Mouse (Mus musculus) liver, postnatal 0 days (tissue): Measurements from ENCODE around the gene Ccdc163. TPM values are rescaled to one million over a fixed set of nuclear protein-coding genes. Genes with fewer than 3 reads are reported as not detected.

Experiments used
- ATAC-seq: fragments of 200-750 bp; cut with Nextera tagmentation; 2 replicates; pipeline ENCODE4 v1.8.0; 2017; ENCODE audit warnings: mild to moderate bottlenecking, moderate library complexity
- DNase-seq: peaks from one replicate; pipeline ENCODE4 v3.0.0-alpha.2; 2016
- H3K27ac ChIP-seq: fragments of 300-500 bp; sonication (generic); 2 replicates; pipeline ENCODE4 v1.5.1; 2014; ENCODE audit warnings: antibody characterized with exemption, moderate library complexity, mild to moderate bottlenecking, low read depth
- H3K27me3 ChIP-seq: fragments of 300-500 bp; sonication (generic); 2 replicates; pipeline ENCODE4 v1.6.1; 2014; ENCODE audit warnings: low read length, control low read depth, mixed read lengths; ENCODE audit not compliant: insufficient read depth
- H3K36me3 ChIP-seq: fragments of 300-500 bp; sonication (generic); replicated peaks from 2 replicates; pipeline ENCODE4 v1.6.1; 2014; ENCODE audit warnings: mild to moderate bottlenecking, control low read depth, low read length, moderate library complexity, mixed read lengths; ENCODE audit not compliant: insufficient read depth
- H3K4me1 ChIP-seq: fragments of 300-500 bp; sonication (generic); 2 replicates; pipeline ENCODE4 v1.6.1; 2014; ENCODE audit warnings: antibody characterized with exemption, mild to moderate bottlenecking, control low read depth; ENCODE audit not compliant: insufficient read depth
- H3K4me2 ChIP-seq: fragments of 300-500 bp; sonication (generic); 2 replicates; pipeline ENCODE4 v1.6.1; 2014; ENCODE audit warnings: low read depth, mild to moderate bottlenecking, low read length, moderate library complexity, mixed read lengths
- H3K4me3 ChIP-seq: fragments of 300-500 bp; sonication (generic); 2 replicates; pipeline ENCODE4 v1.5.1; 2014; ENCODE audit warnings: low read depth, low read length
- H3K9ac ChIP-seq: fragments of 300-500 bp; sonication (generic); replicated peaks from 2 replicates; pipeline ENCODE4 v1.6.1; 2014; ENCODE audit warnings: mild to moderate bottlenecking, moderate library complexity
- H3K9me3 ChIP-seq: fragments of 300-500 bp; sonication (generic); 2 replicates; pipeline ENCODE4 v1.6.1; 2016; ENCODE audit warnings: mild to moderate bottlenecking, control low read depth, low read length, mixed read lengths
- CTCF ChIP-seq: sonication (generic); IDR thresholded peaks from 2 replicates; pipeline ENCODE4 v1.5.1; 2016; ENCODE audit warnings: antibody characterized with exemption, low read depth
- EP300 ChIP-seq: IDR thresholded peaks from 2 replicates; pipeline ENCODE4 v1.6.1; 2016; ENCODE audit warnings: antibody characterized with exemption, low read depth, mild to moderate bottlenecking
- WGBS: fragments of 180-500 bp; shearing (Covaris S2); extraction: QIAGEN DNeasy Blood & Tissue Kit; methylation state at CpG from one replicate; pipeline ENCODE4 v1.1.7; 2014; ENCODE audit not compliant: insufficient replicate concordance; 5-methylcytosine and 5-hydroxymethylcytosine counted together
- polyA plus RNA-seq: library from polyadenylated mRNA; unstranded; fragments of >200 nt; fragmentation: Nextera tagmentation; extraction: Ambion mirVana; gene quantifications from 2 replicates; pipeline ENCODE4 v1.2.1, GENCODE M21; 2015

Gene Ccdc163
- polyA plus RNA-seq, 1 experiment from 2014 or later = 6.1 TPM

GRCm38 (mm10) chr4:116787985-116788760 lies 79.9 kb downstream of the Ccdc163 start:
- Histone ChIP-seq H3K4me3 (no peak overlapping the region), H3K4me1 (no peaks in the 10 kb centered on the region; the same call in 1 of the 2 replicates), H3K9me3 (no peaks in the 10 kb centered on the region), H3K27ac (peak overlapping the region; percentile 41), H3K36me3 (no peaks in the 10 kb centered on the region), H3K27me3 (no peaks in the 10 kb centered on the region), H3K9ac (no peak overlapping the region), H3K4me2 (peak overlapping the region; percentile 3; the same call in 1 of the 2 replicates)
- WGBS = 30% methylated on average over 7 of the region's 7 CpGs
- peak; percentile 27 for DNase-seq
- peak; percentile 35 for ATAC-seq
- TF ChIP-seq EP300 (no peak), CTCF (peak; percentile 14; the same call in 1 of the 2 replicates)

GRCm38 (mm10) chr4:116788956-116789355 lies 80.6 kb downstream of the Ccdc163 start:
- Histone ChIP-seq H3K27me3 (no peaks in the 10 kb centered on the region), H3K9ac (no peak overlapping the region), H3K27ac (peak overlapping the region; percentile 41; the same call in 1 of the 2 replicates), H3K4me1 (no peaks in the 10 kb centered on the region; the same call in 1 of the 2 replicates), H3K36me3 (no peaks in the 10 kb centered on the region), H3K4me3 (no peak overlapping the region), H3K4me2 (peak overlapping the region; percentile 3; the same call in 1 of the 2 replicates), H3K9me3 (no peaks in the 10 kb centered on the region)
- DNase-seq = peak; percentile 80
- peak; percentile 60 for ATAC-seq
- TF ChIP-seq CTCF = peak; percentile 89
- no peak for TF ChIP-seq EP300
- 18% methylated on average over 3 of the region's 3 CpGs for WGBS

- no peaks in the 10 kb centered on the region for H3K27me3 ChIP-seq
- no peak overlapping the region for H3K27ac ChIP-seq
- WGBS = 86% methylated on average over 8 of the region's 8 CpGs
- no peak for ATAC-seq
- H3K4me1 ChIP-seq = peaks cover 4% of the 10 kb centered on the region; the same call in 1 of the 2 replicates
- no peaks in the 10 kb centered on the region for H3K36me3 ChIP-seq
- no peak overlapping the region for H3K4me2 ChIP-seq
- TF ChIP-seq CTCF (no peak), EP300 (no peak)
- H3K4me3 ChIP-seq = no peak overlapping the region
- no peaks in the 10 kb centered on the region for H3K9me3 ChIP-seq
- no peak overlapping the region for H3K9ac ChIP-seq
- DNase-seq = no peak
Measured at GRCm38 (mm10) chr4:116792453-116792852, 84.1 kb downstream of the Ccdc163 start.

- Histone ChIP-seq H3K4me2 (no peak overlapping the region), H3K27me3 (no peaks in the 10 kb centered on the region), H3K27ac (no peak overlapping the region), H3K4me3 (no peak overlapping the region), H3K36me3 (no peaks in the 10 kb centered on the region), H3K4me1 (0 out of 2 replicates have a peak, but pooled peaks cover 4% of the 10 kb centered on the region), H3K9ac (no peak overlapping the region), H3K9me3 (no peaks in the 10 kb centered on the region)
- WGBS = 68% methylated on average over 2 of the region's 2 CpGs
- TF ChIP-seq CTCF = peak; percentile 31; the same call in 1 of the 2 replicates
- no peak for TF ChIP-seq EP300
- ATAC-seq (no peak), DNase-seq (no peak)
Measured at GRCm38 (mm10) chr4:116794273-116794672, 86.0 kb downstream of the Ccdc163 start.

GRCm38 (mm10) chr4:116796442-116797110 lies 88.3 kb downstream of the Ccdc163 start:
- Histone ChIP-seq H3K36me3 (peaks cover 4% of the 10 kb centered on the region), H3K27ac (peak overlapping the region; percentile 41; the same call in 1 of the 2 replicates), H3K4me3 (no peak overlapping the region), H3K4me2 (no peak overlapping the region), H3K9me3 (no peaks in the 10 kb centered on the region), H3K4me1 (0 out of 2 replicates have a peak, but pooled peaks cover 4% of the 10 kb centered on the region), H3K9ac (no peak overlapping the region), H3K27me3 (no peaks in the 10 kb centered on the region)
- peak; percentile 35 for DNase-seq
- TF ChIP-seq EP300 (no peak), CTCF (no peak)
- 52% methylated on average over 1 of the region's 1 CpGs for WGBS
- ATAC-seq = peak; percentile 86

GRCm38 (mm10) chr4:116799901-116800300 lies 91.6 kb downstream of the Ccdc163 start:
- WGBS = 31% methylated on average over 5 of the region's 5 CpGs
- DNase-seq = peak; percentile 39
- no peak overlapping the region for H3K27ac ChIP-seq
- no peak for ATAC-seq
- peaks cover 36% of the 10 kb centered on the region for H3K36me3 ChIP-seq
- no peak overlapping the region for H3K9ac ChIP-seq
- no peaks in the 10 kb centered on the region for H3K27me3 ChIP-seq
- H3K4me2 ChIP-seq = no peak overlapping the region
- H3K4me3 ChIP-seq = no peak overlapping the region
- H3K4me1 ChIP-seq = 0 out of 2 replicates have a peak, but pooled peaks cover 4% of the 10 kb centered on the region
- H3K9me3 ChIP-seq = no peaks in the 10 kb centered on the region
- TF ChIP-seq CTCF (peak; percentile 61), EP300 (no peak)

Other genes with a start within 250 kb of the Ccdc163 start
- gene Mast2, start 244.3 kb upstream of the Ccdc163 start, polyA plus RNA-seq = 2.4 and 2.8 TPM in 2 replicates
- gene Ipp, start 201.0 kb upstream of the Ccdc163 start, polyA plus RNA-seq = 8.1 and 9.1 TPM in 2 replicates
- gene Tmem69, start 152.6 kb upstream of the Ccdc163 start, polyA plus RNA-seq = 16.5 and 17.2 TPM in 2 replicates
- gene Gpbp1l1, start 150.9 kb upstream of the Ccdc163 start, polyA plus RNA-seq = 14.0 and 16.2 TPM in 2 replicates
- gene Ccdc17, start 111.9 kb upstream of the Ccdc163 start, polyA plus RNA-seq = 2.9 TPM in 2 replicates
- 30.0 and 30.6 TPM in 2 replicates for gene Nasp, start 80.6 kb upstream of the Ccdc163 start, polyA plus RNA-seq
- gene Akr1a1, start 56.8 kb upstream of the Ccdc163 start, polyA plus RNA-seq = 320 and 321 TPM in 2 replicates
- 2,167 and 2,192 TPM in 2 replicates for gene Prdx1, start 23.0 kb upstream of the Ccdc163 start, polyA plus RNA-seq
- 10.8 and 10.9 TPM in 2 replicates for gene Mmachc, start 103 bp upstream of the Ccdc163 start, polyA plus RNA-seq
- 5.8 and 6.2 TPM in 2 replicates for gene Tesk2, start 12.4 kb downstream of the Ccdc163 start, polyA plus RNA-seq
- gene Toe1, start 99.1 kb downstream of the Ccdc163 start, polyA plus RNA-seq = 9.2 and 9.3 TPM in 2 replicates
- gene Mutyh, start 99.2 kb downstream of the Ccdc163 start, polyA plus RNA-seq = 1.4 and 1.7 TPM in 2 replicates
- 0.22 TPM in 1 of 2 replicates, not detected in the other for gene Hpdl, start 113.2 kb downstream of the Ccdc163 start, polyA plus RNA-seq
- gene Zswim5, start 168.9 kb downstream of the Ccdc163 start, polyA plus RNA-seq = 0.06 TPM in 2 replicates